Mouse (Mus musculus): ENCODE results near the gene Hvcn1.
"Not testable (repeated sequence)": the region's sequence is repeated elsewhere in the genome, so short reads cannot be mapped to it uniquely, and the experiment has no call there.

The Hvcn1 gene

DNA sequence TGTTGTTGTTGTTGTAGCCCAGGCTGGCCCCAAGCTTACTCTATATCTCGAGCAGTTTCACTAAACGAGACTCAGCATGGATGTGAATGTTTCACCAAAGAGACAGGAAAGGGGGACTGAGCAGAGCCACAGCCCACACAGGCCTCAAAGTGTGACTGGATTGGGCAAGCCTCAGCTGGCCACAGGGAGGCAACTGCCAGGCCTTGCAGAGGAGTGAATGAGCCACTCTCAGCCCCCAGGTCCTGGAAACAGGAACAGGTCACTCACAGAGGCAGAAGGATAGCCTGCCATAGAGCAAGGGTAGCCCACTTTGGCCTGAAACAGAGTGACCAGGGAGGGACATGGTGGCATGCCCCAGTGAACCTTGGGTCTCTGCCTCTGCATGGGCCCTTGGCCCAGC lies 2.4 kb upstream of the Hvcn1 start:
- no peak for DNase-seq

DNA sequence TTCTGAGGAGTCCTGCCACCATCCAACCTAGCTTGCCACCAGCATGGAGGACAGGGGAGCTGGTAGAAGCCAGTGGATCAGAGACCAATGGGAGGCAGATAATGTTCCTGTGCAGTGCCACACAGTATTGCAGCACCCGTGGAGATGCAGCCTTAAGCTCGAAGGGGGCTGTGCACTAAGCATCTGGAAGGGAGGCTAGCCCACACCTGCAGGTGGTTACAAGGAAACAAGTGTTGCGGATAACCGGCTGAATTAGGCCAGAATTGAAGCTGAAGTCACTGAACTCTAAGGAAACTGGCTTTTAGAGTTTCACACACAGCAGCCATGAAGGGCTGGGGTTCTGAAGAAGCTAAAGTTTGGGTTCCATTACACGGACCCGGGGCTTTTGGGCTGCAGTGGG lies 2.3 kb downstream of the Hvcn1 start:
- no peak for DNase-seq

DNA sequence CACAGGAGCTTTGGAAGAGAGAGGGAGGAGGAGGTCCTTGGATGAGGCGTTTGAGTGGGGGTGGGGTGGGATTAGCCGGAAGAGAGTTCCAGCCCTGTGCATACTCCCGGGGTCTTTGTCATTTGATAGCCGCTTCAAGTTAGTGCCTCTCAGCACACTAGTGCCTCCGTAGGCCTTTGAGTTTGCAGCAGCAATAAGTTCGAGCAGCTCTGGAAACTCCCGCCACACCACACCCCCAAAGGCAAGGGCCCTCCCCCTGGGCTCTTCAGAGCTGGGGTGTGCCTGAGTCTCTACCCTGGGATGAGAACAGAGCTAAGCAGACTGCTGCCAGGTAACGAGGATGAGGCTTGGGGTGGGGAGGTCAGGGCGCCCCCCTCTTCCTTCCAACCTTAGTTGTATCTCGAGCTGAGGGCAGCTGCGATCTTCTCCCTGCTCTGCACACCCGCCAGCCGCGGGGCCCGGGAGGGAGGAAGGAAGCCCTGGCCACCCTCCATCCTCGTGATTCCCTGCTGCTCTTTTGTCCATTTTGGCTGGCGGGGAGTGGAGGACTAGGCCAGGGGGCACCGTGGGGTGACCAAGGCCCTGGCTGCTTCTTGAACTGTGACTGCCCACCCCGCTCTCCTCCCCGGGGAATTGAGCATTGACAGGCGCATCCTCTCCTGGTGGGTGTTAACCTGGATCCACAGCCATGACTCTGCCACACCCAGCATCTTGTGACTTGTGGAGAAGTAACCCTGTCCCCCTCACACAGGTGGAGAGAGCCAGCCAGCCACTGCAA lies 3.2 kb downstream of the Hvcn1 start:
- DNase-seq = no peak

DNA sequence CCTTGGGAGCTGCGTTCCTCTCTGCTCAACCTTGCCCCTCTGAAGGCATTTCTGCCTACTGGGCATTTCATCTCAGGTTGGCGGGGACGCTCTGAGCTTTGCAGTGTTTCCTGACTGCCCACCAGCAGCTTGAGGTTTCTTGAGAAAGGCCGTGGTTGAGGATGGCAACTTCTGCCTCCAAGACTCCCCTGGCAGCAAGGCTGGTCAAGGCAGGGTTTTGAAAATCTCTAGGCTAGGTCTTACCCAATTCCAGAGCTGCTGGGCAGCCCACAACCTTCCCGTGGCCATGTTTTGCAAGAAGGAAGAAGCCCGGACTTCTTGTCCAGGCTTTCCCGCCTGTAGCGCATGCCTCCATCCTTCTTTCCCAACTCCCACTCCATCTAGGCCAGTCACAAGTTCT lies 4.3 kb downstream of the Hvcn1 start:
- no peak for DNase-seq

DNA sequence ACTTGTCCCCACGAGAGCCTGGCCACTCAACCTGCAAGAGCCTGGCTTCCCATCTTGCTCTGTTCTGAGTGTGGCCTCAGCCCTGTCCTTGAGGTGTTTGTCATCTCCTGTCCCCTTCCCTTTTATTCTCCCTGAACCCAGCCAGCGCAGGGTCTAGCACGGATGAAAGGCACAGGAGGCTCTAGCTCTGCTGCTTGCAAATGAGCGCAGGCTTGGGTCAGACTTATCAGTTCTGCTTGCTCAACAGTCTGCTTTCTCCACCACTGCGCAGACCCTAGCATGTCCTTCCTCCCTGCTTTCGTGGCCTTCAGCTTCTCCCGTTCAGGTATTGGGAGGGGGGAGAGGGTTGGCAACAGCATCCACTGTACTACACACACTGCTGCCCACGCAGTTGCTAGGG lies 5.5 kb downstream of the Hvcn1 start:
- no peak for DNase-seq

DNA sequence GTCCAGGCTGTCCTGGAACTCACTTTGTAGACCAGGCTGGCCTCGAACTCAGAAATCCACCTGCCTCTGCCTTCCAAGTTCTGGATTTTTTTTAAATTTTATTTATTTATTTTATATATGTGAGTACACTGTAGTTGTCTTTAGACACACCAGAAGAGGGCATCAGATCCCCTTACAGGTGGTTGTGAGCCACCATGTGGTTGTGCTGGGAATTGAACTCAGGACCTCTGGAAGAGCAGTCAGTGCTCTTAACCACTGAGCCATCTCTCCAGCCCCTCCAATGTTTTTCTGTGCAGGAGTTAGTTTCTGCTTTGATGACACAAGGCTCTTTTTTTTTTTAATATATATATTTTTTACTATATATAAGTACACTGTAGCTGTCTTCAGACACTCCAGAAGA lies 6.2 kb downstream of the Hvcn1 start:
- not testable (repeated sequence) for DNase-seq

DNA sequence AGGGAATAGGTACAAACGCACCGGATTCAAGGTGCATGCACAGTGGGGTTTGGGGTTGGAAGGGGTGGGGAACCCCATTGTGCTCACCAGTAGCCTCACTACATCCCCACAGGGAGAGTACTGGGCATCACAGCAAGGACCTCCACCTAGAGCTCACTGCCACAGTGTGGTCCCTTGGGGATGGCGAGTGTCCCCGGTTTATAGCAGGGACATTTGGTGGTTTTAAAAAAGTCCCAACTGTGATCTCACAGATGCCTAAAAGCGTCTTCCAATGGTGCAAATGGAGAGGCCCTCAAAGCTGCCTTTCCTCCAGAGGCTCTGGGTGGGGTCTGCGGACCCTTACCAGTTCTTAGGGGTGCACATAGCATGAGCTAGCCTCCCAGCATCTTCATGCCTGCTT lies 7.3 kb downstream of the Hvcn1 start:
- DNase-seq = no peak

DNA sequence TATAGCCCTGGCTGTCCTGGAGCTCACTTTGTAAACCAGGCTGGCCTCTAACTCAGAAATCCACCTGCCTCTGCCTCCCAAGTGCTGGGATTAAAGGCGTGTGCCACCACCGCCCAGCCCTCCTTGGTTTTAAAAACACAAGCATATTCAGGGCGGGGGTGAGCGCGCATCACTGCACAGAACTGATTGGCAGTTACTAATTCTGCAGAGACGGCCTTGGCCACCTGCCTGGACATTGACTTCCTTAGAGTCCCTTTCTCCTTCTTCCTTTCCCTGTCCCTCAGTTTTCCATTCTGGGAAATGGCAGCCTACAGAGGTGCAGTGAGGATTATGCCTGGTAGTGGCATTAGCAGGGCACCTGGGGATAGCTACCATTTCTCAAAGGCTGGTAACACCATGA lies 11.0 kb downstream of the Hvcn1 start:
- DNase-seq = no peak

DNA sequence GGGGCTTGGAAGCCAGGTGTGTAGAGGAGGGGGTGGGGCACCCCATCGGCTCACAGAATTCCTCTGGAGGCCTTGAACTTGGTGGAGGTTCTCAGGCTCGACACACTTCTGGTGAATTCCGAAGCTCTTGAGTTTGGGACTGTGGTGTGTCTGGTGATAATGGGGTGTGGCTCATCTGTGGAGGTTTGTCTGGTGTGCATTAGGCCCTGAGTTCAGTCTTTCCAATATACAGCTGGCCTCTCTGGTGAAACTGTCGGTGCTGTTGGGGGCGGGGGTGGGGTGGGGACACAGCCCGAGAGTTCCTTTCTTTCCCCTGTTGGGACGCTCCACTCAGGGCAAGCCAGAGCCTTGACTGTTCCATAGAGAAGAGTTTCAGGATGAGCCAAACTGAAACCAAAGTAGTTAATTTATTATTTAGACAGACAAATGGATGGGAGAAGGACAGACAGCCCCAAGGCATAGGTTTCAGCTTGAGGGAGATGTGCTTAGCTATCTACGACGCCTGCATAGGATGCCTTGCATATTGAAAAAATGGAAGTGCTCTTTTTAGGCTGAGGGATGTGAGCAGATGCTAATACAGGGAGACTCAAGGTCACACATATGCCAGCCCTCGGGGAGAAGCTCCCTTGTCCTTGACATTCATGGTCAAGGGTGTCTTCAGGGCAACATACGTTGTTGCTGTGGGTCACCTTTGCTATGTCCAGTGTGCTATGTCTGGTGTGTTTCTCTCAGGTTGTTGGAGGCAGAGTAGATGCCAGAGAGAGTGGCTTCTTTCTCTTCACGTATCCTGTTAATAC lies 11.7 kb downstream of the Hvcn1 start:
- no peak for DNase-seq

DNA sequence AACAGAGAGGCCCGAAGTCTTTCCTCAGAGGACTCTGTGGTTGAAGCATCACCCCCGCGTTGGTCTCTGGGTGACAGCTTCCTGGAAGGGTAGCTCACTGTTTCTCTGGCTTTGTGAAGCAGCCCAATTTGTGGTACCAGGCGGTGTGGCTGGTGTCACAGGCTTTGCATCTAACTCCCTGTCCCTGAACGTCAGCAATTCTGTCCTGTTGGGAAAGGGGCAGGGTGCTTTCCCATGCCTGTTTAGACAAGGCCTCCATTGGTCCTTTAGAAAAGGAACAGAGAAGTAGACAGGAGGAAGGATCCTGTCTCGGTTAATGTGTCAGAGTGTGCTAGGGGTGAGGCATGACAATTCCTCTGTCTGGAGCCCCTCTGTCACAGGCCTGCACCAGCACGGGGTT lies 12.3 kb downstream of the Hvcn1 start:
- no peak for DNase-seq

DNA sequence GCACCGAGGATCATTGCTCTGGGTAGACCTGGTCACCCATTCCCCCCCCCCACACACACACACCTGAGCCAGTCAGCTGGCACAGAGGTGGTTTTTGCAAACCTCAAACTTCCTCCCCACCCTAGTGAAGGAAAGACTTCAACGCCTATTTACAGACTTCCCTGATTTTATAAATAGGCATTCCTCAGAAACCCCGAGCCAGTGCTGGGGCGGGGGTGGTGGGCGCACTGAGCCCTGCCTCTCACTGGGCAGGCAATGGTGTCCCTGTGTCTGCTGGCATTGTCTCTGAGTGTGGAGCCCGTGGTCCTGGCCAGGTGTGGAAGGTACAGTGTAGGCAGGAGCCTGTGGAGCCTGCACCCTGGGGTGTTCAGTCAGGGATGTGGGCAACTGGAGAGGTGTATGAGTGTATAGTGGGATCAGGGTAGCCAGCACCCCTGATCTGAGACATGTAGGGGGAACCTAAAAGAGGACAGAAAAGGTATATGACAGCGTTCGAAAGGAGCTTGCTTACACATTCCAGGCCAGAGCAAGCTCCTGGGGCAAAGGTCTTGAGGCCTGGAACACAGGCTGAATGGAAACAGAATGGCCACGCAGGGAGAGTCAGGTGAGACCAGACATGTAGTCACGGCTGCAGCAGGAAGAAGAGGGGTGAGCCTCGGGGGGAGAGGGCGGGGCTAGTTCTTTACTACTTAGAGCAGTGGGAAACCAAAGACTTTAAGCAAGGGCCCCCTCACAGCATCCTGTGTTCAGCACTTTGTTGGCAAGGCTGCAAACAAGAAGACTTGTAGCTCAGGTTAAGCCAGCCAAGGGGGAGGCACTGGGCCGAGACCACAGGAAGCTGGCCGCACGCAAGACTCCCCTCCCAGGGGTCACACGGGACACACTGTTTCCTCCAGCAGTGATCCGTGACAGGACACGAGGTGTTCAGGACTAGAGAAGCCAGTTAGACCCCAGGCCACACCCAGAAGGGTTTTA lies 13.3 kb downstream of the Hvcn1 start:
- DNase-seq = no peak

DNA sequence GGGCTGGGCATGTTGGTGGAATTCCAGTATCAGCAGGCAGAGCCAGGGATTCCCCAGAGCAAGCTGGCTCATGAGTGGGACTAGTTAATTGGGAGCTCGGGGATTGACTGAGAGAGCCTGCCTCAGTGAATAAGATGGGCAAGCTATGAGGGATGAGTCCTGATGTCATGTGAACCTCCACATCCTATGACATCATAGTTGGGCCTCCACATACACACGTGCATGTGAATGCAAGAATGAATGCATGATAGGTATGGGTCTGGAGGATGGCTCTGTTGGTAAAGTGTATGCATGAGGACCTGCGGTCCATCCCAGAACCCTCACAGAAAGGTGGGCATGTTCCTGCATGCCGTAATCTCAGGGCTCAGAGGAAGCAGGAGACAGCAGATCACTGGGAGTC lies 14.5 kb downstream of the Hvcn1 start:
- DNase-seq = no peak

DNA sequence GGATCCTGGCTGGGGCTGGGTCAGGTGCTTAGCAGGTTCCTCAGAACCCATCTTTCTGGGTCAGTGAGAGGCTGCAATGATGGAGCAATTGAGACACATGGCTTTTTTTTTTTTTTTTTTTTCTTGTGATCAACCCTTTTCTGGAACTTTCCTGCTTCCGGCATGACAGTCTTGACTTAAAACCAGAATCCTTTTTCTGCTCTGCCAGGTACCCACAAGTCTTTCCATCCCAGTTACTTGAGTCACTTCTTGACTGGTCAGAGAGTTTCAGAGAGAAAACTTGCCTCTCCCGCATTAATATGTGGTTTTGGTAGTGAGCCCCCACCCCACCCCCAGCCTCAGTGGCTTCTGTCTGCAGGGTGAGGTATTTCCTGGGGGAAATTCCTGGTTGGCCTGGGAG lies 17.7 kb downstream of the Hvcn1 start:
- DNase-seq = no peak

DNA sequence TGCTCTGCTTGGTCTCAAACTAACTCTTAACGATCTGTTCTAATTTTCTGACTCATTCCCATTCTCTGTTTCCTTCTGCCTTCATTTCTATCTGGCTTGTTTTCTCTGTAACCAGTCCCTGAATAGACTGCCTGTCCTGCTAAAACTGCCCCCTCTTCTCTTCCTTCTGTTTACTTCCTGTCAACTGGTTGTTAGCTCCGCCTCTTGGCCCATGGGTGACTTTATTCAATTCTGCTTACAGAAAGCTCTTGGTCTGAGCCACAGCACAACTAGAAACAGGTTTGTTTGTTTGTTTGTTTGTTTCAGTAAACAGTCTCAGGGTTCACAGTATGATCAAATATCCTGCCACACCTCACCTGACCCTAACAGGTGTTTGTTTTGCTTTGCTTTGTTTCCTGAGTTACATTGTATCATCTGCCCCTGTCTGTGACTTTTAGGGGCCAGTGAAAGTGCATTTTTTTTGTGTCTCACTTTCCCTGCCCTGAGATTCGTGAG lies 21.7 kb downstream of the Hvcn1 start:
- no peak for DNase-seq

DNA sequence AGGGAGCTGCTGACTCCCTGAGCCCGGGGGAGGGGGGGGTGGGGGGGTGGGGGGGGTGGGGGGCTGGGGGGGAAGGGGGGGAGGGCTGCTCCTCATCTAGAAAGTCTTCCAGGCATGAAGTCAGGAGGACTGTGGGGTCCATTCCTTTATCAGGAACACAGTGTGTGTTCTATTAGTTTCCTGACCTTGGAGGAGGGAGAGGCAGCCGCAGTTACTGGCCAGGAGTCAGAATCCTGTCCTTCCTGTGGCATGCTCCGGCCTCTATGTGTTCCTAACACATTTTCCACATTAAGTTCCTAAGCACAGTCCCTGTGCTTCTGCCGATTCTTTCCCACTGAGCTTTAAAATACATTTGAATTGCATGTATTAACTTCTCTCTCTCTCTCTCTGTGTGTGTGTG lies 22.2 kb downstream of the Hvcn1 start:
- no peak for DNase-seq

DNA sequence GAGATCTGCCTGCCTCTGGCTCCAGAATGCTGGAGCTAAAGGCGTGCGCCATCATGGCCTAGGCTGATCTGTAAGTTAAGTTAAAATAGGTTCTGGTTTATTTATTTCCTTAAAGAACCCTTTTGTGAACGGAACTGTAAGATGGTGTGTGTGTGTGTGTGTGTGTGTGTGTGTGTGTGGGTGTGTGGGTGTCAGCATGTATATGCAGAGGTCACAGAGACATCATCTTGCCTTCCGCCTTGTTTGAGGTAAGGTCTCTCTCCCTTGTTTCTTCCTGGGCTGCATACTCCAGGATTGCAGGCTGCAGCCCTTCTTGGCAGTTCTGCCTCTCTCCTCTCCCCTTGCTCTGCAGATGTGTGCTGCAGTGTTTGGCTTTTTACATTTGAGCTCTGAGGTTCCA lies 24.2 kb downstream of the Hvcn1 start:
- no peak for DNase-seq

DNA sequence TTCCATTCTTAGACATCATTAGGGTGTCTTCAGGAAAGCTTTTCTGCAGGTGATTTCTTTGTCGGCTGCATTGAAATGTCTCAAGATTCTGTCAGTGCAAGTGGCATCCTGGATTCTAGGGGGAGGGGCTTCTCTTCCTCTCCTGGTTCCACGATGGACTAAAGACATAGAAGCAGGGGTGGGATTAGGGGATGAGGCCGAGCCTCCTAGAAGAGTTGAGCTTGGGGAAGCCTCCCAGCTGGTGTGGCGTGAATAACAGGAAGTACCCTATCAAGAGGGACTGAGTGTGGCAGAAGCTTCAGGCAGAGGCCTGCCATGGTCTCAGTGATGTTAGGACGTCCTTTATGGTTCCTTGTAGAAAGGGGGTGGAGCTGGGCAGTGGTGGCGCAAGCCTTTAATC lies 24.8 kb downstream of the Hvcn1 start:
- no peak for DNase-seq

DNA sequence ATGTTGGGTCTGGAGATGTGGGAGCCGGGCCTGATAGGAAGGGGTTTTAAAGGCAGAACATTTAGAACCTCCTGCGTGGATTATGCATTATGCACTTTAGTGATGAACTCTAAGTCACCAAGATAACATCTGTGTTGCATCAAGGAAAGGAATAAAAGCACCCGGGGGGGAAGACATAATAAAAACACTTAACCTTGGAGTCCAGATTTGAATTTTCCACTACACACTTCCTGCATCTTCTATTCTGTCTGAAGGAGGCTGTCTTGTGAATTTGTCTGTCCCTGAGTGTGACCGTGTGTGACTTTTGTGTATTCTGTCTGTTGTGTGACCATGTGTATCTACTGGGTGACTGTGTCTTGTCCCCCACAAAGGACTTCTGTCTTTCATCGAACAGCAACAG lies 25.4 kb downstream of the Hvcn1 start:
- no peak for DNase-seq

DNA sequence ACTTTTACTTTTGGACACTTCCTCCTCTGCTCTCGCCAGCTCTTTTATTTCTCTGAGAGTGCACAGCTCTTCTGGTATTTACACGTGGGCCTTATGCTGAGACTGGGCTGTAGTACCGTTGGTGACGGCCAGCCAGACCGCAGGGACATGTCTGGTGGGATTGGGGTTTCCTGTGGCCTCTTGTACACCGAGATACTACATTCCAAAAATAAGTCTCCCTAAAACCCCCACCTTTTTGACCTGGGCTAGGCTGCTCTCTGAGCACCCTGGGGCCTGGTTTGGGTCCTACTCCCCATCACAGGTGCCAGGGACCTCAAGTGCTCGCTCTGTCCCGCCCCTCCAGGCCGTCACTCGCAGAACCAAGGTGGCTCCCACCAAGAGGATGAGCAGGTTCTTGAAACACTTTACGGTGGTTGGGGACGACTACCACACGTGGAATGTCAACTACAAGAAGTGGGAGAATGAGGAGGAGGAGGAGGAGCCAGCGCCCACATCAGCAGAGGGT lies 26.5 kb downstream of the Hvcn1 start:
- DNase-seq = no peak

DNA sequence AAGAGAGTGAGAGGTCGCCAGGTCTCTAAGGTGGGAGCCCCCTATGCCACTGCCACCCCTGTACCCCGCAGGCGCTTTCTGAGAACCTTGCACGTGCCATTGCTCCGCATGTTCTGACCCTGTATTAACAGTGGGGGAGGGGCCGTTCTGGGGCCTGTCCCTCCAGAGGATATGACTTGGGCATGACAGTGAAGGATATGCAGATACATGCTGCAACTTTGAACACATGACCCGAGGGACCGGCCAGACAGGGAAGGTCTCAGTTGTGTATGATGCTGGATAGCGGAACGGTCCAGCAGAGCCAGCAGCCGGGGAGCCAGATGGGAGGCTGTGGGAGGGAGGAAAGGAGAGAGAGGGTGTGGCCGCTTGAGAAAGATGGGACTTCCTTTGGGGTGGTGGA lies 27.1 kb downstream of the Hvcn1 start:
- DNase-seq = no peak

DNA sequence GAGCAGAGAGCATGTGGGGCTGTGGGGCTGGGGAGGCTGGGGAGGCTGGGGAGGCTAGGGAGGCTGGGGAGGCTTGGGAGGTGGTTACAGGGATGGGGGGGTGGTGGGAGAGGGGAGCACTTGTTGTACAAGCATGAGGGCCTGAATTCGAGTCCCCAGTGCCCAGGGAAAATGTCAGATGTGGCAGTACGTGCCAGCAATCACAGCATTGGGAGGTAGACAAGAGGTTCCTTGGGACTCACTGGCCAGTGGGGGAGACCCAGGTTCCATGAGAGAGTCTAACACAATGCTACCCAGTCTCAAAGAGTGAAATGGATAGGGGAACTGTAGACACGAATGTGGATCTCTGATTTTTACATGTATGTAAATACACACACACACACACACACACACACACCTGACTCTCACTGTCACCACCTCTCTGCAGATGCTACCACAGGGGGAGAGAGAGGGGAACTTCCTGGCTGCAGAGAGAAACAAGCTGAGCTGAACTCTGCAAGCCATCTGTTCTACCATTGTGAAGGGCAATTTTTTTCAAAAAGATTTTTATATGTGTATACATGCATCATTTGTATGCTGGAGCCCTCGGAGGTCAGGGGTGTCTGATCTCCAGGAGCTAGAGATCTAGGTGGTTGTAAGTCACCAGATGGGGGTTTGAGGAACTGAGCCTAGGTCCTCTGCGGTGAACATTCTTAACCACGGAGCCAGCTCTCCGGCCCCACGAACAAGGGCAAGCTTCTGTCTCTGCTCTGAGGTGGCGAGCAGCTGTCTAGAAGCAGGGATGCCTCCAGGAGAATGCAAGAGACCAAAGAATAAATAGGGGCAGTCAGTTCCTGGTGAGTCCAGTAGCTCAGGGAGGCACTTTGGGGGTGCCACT lies 28.0 kb downstream of the Hvcn1 start:
- no peak for DNase-seq

Data from right cerebral cortex, adult 18-20 months (tissue).